Mouse (Mus musculus): Measurements from ENCODE around the gene Ubap1.

The Ubap1 gene

GRCm38 (mm10) chr4:41357154-41357553 lies 8.4 kb downstream of the Ubap1 start:
- DNase-seq, result no peak

GRCm38 (mm10) chr4:41358669-41359068 lies 9.9 kb downstream of the Ubap1 start:
- DNase-seq, result no peak

- DNase-seq, result no peak
Observed at GRCm38 (mm10) chr4:41359358-41359757, 10.6 kb downstream of the Ubap1 start.

- DNase-seq, result no peak
Observed at GRCm38 (mm10) chr4:41361059-41361458, 12.3 kb downstream of the Ubap1 start.

DNA sequence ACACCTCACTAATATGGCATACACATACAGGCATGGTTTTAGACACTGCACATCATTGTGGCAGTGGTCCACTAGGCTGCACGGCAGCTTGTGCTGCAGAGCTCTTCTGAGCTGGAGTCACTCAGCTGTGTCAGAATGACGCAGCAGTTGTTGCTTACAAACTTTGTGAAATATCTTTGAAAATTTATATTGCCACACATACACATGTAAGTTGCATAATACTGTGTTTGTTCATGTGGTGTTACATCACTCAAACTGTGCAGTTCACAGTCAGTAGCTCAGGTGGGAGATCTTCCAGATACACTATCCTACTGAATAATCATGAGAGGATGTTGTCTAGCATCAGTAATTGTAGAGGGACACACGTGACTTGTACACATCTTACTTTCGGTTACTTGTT lies 19.4 kb downstream of the Ubap1 start:
- no peak for DNase-seq

- no peak for DNase-seq
Observed at GRCm38 (mm10) chr4:41369702-41370437, 21.1 kb downstream of the Ubap1 start.

DNA sequence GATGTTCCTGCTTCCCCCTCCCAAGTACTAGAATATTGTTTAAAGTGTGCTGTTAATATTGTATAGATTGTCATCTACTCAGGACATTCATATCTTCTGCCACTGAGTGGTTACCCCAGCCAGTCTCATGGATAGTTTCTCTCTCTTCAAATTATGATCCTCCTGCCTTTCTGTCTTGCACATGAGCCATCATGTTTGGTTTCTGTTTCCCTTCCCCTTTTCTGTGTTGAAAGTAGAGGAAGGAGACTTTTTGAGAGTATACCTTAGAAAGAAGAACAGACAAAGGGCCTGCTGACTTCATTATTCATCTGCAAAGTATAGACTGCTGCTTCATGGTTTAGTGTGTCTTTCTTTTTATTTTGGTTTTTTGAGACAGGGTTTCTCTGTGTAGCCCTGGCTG lies 28.8 kb downstream of the Ubap1 start:
- no peak for DNase-seq

DNA sequence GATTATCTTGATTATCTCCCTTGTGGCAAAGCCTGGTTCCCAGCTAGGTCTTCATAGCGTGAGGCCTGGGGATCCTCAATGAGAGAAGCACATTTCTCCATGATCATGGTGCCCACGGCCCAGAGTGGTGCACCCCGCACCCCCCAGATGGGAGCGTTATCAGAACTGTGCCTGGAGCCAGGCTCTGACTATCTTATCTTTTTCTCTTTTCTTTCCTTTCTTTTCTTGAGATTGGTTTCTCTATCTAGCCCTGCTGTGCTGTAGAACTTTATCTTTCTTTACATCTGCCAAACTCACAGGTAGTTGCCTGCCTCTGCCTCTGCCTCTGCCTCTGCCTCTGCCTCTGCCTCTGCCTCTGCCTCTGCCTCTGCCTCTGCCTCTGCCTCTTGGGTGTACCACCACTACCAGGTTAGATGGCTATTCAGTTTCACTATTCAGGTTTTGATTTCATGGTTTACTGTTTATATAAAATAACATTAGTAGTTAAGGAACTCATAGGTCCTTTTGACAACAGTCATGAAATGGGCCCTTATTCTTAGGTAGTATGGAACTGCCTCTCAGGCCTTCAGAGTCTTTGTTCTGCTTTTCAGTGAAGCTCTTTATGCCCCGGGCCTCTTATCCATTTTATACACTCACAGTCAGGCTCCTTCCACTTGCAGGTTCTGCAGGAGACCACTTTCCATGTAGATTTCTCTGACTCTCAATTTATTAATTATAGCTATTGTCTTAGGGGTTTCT lies 32.6 kb downstream of the Ubap1 start:
- no peak for DNase-seq

DNA sequence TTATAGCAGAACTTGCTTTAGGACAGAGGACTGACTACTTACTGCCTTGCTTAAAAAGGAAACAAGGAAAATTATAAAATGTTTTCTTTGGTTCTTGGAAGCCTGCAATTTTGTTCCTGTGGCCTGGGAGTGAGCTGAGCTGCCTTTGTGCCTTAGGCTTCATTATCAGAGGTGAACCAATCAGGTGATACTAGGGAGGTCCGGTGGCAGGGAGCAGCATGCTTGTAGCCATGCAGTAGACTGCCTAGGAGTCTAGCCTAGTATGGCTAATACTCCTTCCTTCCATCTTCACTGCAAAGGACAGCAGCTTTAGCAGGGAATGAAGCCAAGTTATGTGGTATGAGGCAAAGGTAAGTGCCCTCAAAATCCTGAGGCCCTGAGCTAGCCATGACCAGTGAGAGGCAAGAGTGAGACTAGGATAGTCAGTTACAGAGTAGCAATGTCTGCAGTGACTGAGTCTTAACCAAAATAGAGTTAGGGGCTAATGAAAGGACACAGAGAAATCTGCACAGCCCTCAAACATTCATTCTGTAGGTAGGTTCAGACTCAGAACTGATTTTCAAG lies 37.7 kb downstream of the Ubap1 start:
- DNase-seq, result no peak

DNA sequence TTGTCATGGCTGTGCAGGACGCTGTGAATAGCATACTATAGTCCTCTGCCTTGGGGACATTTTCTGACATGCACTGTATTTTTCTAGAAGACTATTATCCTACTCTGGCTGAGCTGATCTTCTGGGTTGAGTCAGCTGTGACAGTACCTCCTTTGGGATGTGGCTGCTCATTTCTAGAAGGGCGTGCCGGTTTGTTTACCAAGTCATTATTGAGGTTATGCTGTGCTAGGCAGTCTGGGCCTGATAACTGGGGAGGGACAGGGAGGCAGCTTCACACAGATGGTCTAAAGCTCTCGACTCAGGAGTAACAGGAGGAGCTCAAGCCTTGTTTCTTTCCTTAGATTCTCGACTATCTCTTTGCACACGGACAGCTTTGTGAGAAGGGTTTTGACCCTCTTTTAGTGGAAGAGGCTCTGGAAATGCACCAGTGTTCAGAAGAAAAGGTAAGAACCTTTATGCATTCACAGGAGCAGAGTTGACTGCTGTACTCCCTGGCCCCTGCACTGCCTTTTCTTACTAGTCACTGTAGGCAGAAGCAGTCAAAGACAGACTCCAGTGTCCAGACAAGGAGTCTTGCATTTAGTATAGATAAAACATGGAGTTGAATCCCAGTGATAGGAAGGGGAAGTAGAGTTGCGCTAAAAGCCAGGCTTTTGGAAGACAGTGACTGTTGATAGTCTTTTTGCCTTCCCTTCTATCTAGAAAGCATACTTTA lies 39.1 kb downstream of the Ubap1 start:
- no peak for DNase-seq

GRCm38 (mm10) chr4:41388616-41389015 lies 39.8 kb downstream of the Ubap1 start:
- no peak for DNase-seq

DNA sequence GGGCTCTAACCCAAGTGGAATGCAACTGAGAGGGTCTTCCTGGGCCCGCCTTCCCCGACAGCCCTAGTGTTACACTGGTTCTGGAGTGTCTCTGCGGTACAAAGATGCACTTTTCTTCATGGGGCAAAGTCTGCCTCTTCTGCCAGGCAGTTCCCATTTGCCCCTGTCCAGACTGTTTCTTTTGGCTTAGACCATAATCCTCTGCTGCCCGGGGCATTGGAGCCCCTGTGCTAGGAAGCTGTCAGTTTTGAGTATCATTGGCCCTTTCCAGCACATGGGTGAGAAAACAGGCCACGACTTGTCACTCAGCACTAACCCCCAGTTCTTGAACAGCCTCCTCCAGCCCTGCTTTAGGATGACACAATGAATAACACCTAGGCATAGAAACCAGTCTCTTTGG lies 40.4 kb downstream of the Ubap1 start:
- no peak for DNase-seq

DNA sequence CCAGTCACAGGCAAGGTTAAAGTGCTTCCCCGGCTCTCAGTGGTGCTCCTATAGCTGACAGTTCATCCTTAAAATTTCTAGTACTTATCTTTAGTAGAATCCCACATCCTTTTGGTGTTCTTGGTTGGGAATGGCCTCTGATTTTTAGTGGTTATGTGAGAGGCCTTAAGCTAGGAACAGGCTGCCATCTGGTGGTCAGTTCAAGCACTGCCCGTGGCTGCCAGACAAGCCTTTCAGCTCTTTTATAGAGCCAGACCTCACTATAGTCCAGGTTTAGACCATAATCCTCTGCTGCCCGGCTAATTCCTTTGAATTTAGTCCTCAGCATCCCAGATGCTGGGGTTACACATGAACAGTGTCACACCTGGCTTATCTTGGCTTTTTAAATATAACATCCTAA lies 41.3 kb downstream of the Ubap1 start:
- peak; percentile 73 for DNase-seq

GRCm38 (mm10) chr4:41391015-41391414 lies 42.2 kb downstream of the Ubap1 start:
- DNase-seq, result no peak

GRCm38 (mm10) chr4:41394651-41395050 lies 45.9 kb downstream of the Ubap1 start:
- DNase-seq, result no peak

DNA sequence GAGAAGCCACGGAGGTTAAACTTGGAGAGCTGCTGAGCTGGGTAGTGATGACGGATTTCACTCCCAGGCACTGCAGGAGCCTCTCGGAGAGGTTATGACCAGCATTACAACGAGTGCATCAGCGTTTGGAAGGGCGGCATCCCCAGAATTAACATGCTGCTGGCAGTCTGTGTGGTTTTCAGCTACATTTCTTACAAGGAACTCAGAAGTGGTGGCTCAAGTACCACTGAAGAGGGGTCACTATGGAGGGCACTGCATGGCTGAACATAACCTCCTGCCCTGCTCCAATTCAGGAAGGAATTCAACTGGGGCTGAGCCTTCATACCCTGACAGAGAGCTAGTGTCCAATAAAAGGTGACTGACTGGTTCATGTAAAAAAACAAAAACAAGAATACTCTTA lies 49.6 kb downstream of the Ubap1 start:
- no peak for DNase-seq

- DNase-seq, result no peak
Observed at GRCm38 (mm10) chr4:41399904-41400303, 51.1 kb downstream of the Ubap1 start.

GRCm38 (mm10) chr4:41401167-41401566 lies 52.4 kb downstream of the Ubap1 start:
- no peak for DNase-seq

DNA sequence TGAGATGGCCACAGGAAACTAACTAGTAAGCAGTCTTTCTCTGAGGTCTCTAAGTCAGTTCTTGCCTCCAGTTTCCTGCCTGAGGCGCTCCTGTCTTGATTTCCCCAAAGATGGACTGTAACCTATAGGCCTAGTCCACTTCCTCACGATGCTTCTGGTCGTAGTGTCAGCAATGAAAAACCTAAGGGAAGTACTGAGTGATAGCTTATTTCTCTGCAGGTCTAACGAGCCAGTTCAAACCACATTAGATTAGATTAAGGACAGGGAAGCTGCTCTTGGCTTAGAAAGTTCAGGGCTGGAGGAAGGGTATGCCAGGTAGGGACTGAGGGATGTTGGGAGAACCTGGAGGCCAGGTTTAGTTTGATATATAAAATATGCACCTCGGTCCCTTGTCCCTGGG lies 52.8 kb downstream of the Ubap1 start:
- DNase-seq, result no peak

DNA sequence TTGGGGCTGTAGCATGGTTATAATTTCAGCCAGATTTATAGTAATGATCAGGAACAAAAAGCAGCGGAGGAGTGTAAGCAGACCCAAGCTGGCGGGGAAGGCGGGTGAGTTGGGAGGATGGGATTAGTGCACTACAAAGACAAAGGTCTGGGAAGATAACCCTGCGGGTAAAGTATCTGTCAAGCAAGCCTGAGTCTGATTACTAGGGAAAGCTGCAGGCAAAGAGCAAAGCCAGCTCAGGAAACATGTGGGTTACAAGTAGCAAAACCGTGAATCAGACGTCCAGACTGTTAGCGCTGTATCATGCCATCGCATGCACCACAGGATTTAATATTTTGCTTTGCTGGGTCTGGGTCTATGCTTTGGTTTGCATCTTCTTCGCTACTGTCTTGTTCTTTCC lies 57.8 kb downstream of the Ubap1 start:
- DNase-seq, result no peak

GRCm38 (mm10) chr4:41407353-41407752 lies 58.6 kb downstream of the Ubap1 start:
- DNase-seq, result no peak

GRCm38 (mm10) chr4:41409341-41409740 lies 60.5 kb downstream of the Ubap1 start:
- peak; percentile 25 for DNase-seq

- no peak for DNase-seq
Observed at GRCm38 (mm10) chr4:41416966-41417365, 68.2 kb downstream of the Ubap1 start.

DNA sequence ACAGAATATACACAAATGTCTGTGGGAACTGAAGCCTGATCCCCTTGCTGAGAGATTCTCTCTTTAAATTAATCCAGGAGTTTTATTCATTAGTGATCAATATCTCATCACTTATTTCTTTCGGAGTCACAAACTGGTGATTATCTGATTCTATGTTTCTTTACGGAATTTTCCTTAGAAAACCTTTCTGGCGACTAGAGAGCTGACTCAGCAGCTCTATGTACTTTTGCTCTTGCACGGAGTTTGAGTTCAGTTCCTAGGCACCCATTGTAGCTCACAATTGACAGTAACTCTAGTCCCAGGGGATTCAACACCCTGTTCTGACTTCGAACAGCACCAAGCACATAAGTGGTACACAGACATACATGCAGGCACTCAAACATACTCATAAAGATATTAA lies 90.1 kb downstream of the Ubap1 start:
- no peak for DNase-seq
